Mouse (Mus musculus) skeletal muscle tissue, postnatal 0 days (tissue): Measurements from ENCODE around the gene Gm10639. TPM values are rescaled to one million over a fixed set of nuclear protein-coding genes. Genes with fewer than 3 reads are reported as not detected.

Source experiments
- polyA plus RNA-seq: library from polyadenylated mRNA; unstranded; fragments of >200 nt; fragmentation: Nextera tagmentation; extraction: Ambion mirVana; gene quantifications from 2 replicates; pipeline ENCODE4 v1.2.1, GENCODE M21; 2015

The Gm10639 gene
- not detected in 2 replicates for polyA plus RNA-seq

GRCm38 (mm10) chr9:78289723-78290122, at the start of gene Gm10639:
TSS of gene Gm10639 (plus strand) at chr9:78289923.

GRCm38 (mm10) chr9:78256914-78257313, 32.8 kb upstream of the Gm10639 start, which contains the start of gene Gm3776:
TSS of gene Gm3776 (plus strand) at chr9:78257129.

GRCm38 (mm10) chr9:78314696-78315095, 25.0 kb downstream of the Gm10639 start, which contains the start of gene Omt2a:
TSS of gene Omt2a (minus strand) at chr9:78314796.

GRCm38 (mm10) chr9:78327289-78327688, 37.6 kb downstream of the Gm10639 start, which contains the start of gene Omt2b:
TSS of gene Omt2b (plus strand) at chr9:78327589.

Other genes with a start within 250 kb of the Gm10639 start
- gene Gcm1, start 238.0 kb upstream of the Gm10639 start, polyA plus RNA-seq: not detected in 2 replicates
- gene Fbxo9, start 180.9 kb upstream of the Gm10639 start, polyA plus RNA-seq: 46.0 and 49.0 TPM in 2 replicates
- gene Ick, start 180.7 kb upstream of the Gm10639 start, polyA plus RNA-seq: 14.4 and 14.5 TPM in 2 replicates
- 4.8 and 5.4 TPM in 2 replicates for gene Gsta4, start 107.1 kb upstream of the Gm10639 start, polyA plus RNA-seq
- 0.72 TPM in 1 of 2 replicates, not detected in the other for gene Gsta1, start 59.3 kb upstream of the Gm10639 start, polyA plus RNA-seq
- gene Gm3776, start 32.8 kb upstream of the Gm10639 start, polyA plus RNA-seq: 0.77 TPM in 1 of 2 replicates, not detected in the other
- not detected in 2 replicates for gene Omt2a, start 24.9 kb downstream of the Gm10639 start, polyA plus RNA-seq
- gene Omt2b, start 37.7 kb downstream of the Gm10639 start, polyA plus RNA-seq: not detected in 2 replicates
- gene Gsta2, start 65.9 kb downstream of the Gm10639 start, polyA plus RNA-seq: 0.17 and 1.3 TPM in 2 replicates
- not detected in 2 replicates for gene Dppa5a, start 78.3 kb downstream of the Gm10639 start, polyA plus RNA-seq
- gene Ooep, start 88.8 kb downstream of the Gm10639 start, polyA plus RNA-seq: not detected in 2 replicates
- gene Ddx43, start 105.9 kb downstream of the Gm10639 start, polyA plus RNA-seq: 0.06 TPM in 1 of 2 replicates, not detected in the other
- gene Cgas, start 153.3 kb downstream of the Gm10639 start, polyA plus RNA-seq: 1.0 and 1.2 TPM in 2 replicates
- gene Mto1, start 158.3 kb downstream of the Gm10639 start, polyA plus RNA-seq: 19.1 and 19.8 TPM in 2 replicates
- gene Gm17324, start 158.9 kb downstream of the Gm10639 start, polyA plus RNA-seq: 0.77 and 0.95 TPM in 2 replicates
- 2,529 and 2,620 TPM in 2 replicates for gene Eef1a1, start 199.2 kb downstream of the Gm10639 start, polyA plus RNA-seq